Mouse (Mus musculus) heart, postnatal 36 days (tissue): ENCODE data around the gene Gm44790. TPM values are rescaled to one million over a fixed set of nuclear protein-coding genes. Genes with fewer than 3 reads are reported as not detected.
"Not testable (repeated sequence)": the region's sequence is repeated elsewhere in the genome, so short reads cannot be mapped to it uniquely, and the experiment has no call there.

ENCODE experiments used
- DNase-seq, 2 experiments: peaks; one replicate each; pipeline ENCODE4 v3.0.0; 2021 to 2022
- intact Hi-C: fragments of 180-260 bp; cut with DNase I; formaldehyde crosslinking; loops from one replicate; pipeline ENCODE4 v1.15.1; 2025
- total RNA-seq, 2 experiments: library from RNA; stranded (reverse); gene quantifications; 2 replicates each; pipeline ENCODE4 v1.2.3; 2021

Gm44790 gene
- not detected for total RNA-seq

DNA sequence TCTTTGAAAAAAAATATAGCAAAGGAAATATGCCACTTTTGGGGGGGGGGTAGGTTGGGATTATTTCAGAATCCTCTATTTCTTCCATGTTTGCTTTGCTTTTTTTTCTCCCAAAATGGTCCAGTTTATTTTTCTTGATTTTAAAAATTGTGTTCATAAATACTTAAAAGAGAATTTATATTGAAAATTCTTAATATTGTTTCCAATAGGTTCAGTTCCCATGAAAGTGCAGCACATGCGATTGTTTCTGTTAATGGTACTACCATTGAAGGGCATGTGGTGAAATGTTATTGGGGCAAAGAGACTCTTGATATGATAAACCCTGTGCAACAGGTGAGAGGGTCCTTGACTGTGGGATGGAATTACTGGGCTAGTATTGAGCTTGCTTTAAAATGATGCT is at the start of gene Gm44790:
Gene Gm44790 (plus strand): TSS at position 301 of the 400 bp plus-strand sequence.
- intact Hi-C loops: no loop called here
- no peak for DNase-seq

DNA sequence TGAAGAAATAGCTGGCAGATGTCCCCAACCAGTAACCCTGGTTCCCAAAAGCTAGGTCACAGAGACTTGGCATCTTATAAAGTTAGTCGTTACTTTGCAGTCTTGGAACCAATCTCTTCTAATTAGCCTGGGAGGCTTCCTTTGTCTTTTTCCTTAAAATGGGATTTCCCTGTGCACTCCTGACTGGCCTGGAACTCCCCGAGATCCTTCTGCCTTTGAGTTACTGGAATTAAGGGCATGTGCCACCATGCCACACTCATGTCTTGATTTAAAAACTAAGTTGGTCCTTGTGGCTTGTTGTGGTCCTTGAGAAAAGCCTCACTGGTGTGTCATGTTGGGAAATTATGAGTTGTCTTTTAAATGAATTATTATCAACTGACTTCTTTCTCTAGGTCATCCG is 48.1 kb upstream of the Gm44790 start:
- intact Hi-C loops: no loop called here
- DNase-seq: no peak

DNA sequence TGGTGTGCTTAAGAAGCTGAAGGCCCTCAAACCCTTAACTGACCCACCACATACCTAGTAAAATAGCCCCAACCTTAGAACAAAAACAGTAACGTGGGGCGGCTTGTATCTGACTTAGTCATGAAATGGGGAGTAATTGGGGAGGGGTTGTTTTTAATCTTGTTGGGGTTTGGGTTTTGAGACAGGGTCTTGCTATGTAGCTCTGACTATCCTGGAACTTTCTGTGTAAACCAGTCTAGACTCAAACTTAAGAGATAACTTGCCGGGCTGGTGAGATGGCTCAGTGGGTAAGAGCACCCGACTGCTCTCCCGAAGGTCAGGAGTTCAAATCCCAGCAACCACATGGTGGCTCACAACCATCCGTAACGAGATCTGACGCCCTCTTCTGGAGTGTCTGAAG is 46.3 kb upstream of the Gm44790 start:
- intact Hi-C loops, DNase-seq: not testable (repeated sequence)

DNA sequence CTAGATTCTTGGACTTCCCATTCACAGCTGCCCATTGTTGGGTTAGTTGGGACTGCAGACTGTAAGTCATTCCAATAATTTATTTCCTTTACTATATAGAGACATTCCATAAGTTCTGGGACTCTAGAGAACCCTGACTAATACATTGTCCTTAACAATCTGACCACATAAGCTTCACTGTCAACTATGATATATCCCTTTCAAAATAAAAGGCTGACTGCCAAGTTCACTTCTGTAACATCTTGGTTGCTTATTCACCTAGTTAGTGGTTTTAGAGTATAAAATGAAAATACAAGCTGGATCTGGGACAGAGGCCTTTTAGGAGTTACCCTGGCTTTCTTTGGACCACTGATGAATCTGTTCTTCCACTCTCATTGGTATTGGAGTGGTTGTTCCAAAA is 43.9 kb upstream of the Gm44790 start:
- intact Hi-C loops: no loop called here

DNA sequence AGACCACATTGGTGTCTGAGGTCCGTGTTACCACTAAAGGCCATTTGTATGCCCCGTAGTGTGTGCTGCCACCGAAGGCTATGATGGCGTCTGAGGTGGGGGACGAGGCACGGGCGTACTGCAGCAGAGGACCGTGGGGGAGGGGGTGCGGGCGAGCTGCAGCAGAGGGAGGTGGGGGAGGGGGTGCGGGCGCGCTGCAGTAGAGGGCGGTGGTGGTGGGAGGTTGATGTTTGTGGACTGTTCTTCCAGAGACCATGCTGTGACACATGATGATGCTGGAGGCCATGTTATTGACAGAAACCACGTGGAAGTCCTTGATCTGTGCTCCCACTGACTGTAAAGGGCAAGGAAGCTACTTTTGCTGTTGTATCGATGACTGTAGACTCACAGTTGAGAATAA is 43.1 kb upstream of the Gm44790 start:
- intact Hi-C loops: no loop called here
- DNase-seq: no peak

More for the DNA sequence above, 43.9 kb upstream of the Gm44790 start:
- DNase-seq: no peak

DNA sequence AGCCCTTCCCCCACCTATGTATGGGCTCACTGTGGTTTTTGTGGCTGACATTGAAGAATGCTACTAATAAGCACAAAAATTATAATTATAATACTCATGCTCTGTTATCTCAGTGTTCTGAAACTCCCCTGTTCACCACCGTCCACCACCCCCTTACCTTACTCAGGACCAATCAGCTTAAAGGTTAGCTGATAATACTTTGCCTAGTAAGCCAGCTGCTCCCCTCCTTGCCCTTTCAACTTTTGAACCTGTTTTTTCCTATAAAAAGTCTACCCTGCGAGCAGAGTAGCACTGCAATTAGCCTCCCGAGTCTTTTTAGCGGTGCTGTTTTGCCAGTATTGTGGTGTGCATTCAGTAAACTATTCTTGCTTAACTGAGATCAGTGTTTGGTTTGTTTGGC is 41.8 kb upstream of the Gm44790 start:
- DNase-seq: no peak
- intact Hi-C loops: no loop called here

DNA sequence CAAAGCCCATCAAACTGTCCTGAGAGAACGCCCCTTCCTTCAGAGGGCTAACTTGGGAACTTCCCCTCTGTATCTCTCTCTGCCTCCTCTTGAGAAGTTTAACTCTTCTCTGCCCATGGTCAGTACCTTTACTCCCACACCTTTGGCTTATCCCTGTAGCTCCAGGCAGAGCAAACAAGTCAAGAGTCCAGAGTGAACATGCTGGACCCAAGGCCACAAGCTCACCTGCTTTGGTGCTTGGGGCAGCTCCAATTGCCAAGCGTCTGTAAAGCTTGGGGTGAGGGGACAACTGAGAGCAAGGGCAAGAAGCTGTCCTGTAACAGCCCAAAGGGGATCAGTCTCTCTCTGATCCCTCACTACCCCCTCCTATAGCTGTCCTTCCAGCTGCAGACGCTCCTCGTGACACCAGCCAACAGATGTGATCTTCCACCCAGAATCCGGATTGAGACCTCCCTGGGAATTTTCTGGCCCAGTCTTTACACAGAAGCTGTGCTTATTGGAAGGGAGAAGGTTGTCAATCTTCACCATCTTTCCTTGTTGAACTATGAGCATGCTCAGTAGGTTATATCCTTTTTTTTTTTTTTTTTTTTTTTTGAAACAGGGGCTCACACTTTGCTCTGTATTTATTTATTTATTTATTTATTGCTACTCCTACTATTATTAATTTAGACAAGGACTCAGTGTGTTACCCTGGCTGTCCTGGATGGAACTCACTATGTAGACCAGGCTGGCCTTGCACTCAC is 40.9 kb upstream of the Gm44790 start:
- intact Hi-C loops: no loop called here
- DNase-seq: no peak

DNA sequence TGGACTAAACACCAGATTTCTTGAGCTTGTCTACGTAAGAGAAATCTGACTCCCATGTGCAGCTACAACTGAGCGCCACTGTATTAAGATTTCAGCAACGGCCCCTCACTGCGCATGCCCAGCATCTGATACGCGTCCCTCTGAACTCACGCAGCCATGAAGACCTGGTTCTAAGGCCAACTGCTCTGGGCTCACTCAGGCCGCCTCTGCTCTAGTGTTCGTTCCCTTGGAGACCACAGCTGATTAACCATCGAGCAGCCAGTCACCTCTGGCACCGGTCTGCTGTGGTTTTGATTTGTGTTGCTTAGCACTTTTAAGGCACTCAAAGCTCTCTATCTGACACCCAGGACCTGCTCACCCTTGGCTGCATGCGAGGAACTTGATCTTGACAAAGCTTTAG is 39.1 kb upstream of the Gm44790 start:
- DNase-seq: no peak
- intact Hi-C loops: no loop called here

DNA sequence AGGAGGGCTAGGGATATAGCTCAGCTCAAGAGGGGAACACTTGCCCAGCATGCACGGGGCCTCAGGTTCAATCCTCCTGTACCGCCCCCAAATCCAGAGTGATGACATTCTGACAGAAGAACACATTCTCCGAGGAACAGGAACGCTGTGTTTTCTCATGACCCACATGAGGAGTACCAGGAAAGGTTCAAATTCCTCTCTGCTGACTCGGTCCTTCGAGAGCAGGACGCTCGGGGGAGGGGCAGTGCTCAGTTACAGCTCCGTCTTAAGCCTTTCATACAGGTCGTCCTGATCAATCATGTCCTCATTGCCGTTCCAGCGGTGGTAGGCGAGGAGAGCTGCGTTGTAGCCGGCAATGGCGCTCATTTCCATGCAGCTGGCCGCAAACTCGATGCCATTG is 38.0 kb upstream of the Gm44790 start:
- intact Hi-C loops: no loop called here
- no peak for DNase-seq

DNA sequence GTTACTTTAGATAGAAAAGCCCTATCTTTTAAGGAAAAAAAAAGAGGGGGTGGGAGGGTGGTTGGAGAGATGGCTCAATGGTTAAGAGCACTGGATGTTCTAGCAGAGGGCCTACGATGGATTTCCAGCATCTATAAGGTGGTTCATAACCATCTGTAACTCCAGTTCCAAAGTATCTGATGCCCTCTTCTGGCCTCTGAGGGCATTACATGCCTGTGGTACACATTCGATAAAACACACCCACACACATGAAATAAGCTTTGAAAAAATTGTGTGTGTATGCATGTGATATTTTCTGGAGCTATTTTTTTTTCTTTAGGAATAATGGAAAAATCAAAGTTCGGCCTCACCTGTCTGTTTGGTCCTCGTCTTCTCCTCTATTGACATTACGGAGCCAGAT is 35.1 kb upstream of the Gm44790 start:
- DNase-seq: no peak
- intact Hi-C loops: no loop called here

DNA sequence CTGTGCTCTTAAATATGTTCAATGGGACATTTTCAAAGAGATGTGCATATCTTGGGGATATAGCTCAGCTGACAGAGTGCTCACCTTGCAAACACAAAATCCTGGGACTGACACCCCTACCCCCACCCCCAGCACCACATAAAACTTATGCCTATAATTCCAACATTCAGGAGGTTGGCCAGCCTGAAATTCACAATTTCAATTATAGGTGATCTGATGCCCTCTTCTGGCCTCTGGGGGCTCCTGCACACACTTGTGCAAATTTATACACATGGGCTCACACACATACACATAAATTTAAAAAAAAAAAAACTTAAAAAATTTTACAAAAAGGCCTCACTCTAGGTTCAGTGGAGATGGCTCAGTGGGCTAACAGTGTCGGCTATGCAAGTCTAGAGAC is 33.3 kb upstream of the Gm44790 start:
- no peak for DNase-seq
- intact Hi-C loops: no loop called here

DNA sequence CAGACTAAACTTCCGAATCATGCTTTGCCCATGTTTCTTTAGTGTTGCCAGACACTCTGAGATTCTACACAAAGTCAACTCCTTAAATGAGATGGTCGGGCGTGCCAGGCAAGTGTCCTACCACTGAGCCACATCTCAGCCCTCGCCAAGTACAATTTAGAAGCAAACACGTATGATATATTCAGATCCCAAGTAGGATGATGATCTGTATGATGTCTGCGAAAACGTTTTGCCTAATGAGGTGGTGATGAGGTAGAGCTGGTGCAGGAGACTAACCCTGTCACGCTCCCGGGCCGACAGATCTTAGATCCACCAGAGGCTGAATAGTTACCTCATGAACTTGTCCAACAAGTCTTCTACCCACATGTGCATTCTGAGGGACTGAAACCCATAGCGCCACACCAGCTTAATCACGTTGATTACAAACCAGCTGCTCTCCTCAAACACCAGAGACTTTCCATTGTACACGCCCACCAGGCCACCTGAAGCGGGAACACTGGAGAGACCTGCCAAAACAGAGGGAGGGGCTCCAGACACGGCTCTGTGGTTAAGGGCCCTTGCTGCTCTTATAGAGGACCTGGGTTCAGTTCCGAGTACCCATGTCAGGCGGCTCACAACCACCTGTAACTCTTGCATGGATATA is 32.3 kb upstream of the Gm44790 start:
- intact Hi-C loops: no loop called here
- DNase-seq: no peak

DNA sequence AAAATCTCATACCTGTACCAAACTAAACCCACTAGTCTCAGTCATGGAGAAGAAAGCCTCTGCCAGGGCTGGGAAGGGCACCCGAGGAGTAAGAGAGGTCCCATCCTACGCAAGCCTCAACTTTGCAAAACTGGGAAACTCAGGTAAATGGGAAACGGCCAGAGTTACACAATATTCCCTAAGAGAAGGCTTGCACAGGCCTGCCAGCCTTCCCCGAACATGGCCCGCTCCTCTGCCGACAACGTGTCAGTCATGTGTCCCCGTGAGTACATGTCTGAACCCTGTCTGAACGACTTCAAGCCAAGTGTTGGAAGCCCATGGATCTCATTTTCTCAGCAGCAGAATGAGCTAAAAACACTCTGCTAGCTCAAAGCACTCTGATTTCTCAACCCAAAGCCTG is 31.4 kb upstream of the Gm44790 start:
- intact Hi-C loops: no loop called here
- DNase-seq: no peak

DNA sequence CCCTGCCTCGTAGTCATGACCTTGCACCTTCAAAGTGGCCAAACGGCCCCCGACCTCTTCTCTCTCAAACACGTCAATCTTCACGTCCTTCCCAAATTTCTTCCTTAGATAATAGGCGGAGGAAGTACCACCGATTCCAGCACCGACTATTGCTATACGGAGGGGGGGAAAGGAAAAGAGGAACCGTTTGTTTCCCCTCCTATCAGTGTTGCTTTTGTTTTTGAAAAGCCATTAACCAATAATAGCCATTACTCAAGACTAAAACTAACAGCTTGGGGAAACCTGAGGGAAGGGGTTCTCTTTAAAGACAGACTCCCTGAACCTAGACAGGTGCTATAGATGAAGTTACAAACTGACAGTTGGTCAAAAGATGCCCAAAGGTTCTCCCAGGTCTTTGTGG is 30.5 kb upstream of the Gm44790 start:
- peak in 1 of 2 experiments; percentile 3 for DNase-seq
- intact Hi-C loops: no loop called here

DNA sequence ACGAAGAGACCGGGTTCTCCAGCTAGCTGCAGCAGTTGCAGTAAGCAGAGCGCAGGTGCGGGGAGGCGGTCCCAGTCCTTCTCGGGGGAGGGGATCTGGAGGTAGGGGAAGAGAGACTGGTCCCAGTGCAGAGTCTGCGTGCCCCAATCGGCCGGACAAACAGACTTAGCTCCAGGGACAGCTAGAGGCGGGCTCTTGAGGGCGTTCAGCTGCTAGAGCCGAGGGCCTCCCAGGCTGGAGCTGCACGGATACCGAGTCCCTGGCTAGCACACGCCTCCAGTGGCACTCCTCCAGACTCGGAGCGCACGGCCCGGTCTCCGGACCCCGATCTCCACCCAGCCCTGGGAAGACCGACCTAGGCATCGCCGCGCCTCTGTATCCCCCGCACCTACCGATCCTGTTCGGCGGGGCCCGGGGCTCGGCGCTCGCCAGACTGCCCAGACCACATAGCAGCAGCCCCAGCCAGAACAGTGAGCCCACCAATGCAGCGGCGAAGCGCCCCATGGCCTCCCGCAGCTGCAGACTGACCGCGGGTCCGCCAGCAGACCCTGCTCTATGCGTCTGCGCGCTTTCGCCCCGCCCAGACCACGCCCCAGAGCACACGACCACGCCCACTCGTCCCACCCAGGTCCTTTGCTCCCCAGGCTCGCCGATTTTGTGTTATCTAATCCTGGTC is 29.7 kb upstream of the Gm44790 start, which contains the start of gene Pcyox1:
Gene Pcyox1 (minus strand): TSS at position 574 of the 676 bp plus-strand sequence.
- intact Hi-C loops: no loop called here
- peak; percentile 93 for DNase-seq

DNA sequence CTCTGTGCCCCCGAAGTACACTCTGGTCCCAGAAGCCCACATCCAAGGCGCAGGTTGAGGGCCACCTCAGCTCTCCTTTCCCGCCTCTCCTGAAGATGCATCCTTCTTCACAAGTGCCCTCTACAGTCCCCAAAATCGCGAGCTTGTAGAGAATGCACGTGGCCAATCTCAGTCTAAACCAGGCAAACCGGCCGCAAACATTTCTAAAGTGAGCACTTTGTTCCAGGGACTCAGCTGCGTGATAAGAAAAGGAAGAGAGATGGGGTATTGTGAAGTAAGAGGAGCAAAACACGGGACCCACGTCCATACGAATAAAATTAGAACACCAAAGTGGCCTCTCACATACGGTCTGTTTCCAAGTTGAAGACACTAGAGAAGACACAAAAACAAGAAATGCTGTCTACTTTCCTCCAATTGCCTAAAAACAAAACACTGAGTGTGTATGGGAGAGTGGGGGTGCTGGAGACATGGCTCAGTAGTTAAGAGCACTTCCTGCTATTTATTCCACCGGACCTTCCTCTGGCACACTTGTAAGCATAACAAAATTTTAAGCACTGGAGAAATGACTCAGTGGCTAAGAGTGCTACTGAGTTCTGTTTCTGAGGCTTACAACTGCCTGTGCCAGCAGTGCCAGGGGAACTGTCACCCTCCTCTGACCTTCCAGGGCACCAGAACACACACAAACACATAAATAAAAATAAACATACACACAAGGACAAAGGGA is 29.0 kb upstream of the Gm44790 start:
- no peak for DNase-seq
- intact Hi-C loops: no loop called here

DNA sequence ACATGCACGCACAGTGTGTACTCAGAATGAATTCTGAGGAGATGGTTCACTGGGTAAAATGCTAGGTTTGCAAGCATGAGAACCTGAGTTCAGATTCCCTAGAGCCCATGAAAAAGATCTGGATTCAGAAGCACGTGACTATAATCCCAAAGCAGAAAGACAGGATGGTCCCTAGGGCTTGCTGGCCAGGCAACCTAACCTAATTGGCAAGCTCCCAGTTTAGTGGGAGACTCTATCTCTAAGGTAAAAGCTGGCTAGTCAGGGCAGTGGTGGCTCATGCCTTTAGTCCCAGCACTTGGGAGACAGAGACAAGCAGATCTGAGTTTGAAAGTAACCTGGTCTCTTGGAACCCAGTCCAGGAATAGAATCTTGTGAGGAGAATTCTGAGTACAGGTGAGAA is 27.5 kb upstream of the Gm44790 start:
- DNase-seq: no peak
- intact Hi-C loops: no loop called here

DNA sequence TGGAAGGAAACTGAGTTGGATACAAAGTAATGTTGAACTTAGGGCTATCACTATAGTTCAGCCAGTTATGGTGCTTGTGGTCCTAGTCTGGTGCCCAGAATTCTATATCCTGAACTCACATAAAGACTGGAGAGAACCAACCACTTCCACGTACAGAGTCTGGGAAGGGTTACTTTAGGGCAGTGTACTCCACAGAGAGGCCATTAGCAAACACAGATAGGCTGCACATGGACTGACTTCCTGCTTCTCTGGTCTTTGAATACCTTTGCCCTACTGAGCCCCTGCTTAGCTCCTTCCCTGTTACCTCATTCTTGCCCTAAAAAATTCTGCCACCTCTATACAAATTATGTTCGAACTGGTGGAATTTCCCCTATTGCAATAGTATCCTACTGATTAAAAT is 26.5 kb upstream of the Gm44790 start:
- intact Hi-C loops: loop anchor here (5.0 kb wide), 1 partner anchor 258 kb away; no protein-coding TSS in a partner anchor
- no peak for DNase-seq

DNA sequence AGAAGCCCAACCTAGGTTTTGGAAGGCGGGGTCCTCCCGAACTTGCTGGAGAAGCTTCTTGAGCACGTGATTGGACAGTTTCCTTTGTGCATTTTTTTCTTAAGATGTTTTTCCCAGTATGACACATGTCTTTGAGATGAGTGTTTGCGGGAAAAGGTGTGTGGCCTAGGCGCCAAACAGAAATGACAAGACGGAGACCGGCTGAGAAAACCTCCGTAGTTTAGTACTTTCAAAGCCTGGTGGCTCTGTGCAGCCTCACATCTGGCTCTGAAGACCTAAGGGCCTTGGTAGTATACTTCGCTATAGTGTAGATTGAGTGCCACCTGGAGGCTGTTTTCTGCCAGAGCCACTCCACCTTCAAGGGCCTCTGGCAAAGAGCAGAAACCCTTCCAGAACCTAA is 25.5 kb upstream of the Gm44790 start:
- intact Hi-C loops: loop anchor here (1.0 to 5.0 kb wide), 2 partner anchors 259 to 275 kb away; no protein-coding TSS in a partner anchor

DNA sequence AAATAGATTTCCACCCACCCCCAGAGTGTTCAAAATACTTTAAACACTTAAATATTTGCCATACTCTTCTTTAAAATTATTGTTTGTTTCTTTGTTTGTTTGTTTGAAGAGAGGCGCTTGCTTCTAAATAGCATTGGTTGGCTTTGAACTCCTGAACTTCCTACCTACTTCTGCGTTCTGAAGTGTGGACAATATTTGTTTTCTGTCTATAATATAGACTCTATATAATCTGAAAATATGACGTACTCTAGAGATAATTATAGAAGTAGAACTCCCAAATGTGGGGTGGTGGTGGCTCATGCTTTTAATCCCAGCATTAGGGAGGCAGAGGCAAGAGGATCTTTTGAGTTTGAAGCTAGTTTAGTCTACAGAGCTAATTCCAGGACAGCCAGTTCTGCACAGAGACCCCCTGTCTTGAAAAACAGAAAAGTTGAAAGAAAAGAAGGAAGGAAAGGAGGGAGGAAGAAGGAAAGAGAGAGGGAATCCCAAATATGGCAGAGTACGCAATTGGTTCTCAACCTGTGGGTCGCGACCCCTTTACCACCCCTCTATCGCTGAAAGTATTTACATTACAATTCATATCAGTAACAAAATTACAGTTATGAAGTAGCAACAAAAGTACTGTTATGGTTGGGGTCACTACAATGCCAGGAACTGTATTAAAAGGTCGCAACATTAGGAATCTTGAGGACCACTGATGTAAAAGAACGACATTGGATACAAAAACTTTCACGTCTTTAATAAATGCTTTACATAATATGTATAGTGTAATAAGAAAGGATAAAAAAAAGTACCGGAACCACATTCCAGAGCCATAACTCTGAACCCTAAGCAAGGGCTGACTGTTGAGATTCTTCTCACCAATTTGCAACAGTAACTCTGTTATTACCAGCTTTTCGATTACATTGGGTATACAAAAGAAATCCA is 23.5 kb upstream of the Gm44790 start:
- intact Hi-C loops: loop anchor here (2.0 to 5.0 kb wide), 2 partner anchors 38 to 261 kb away; partner anchors contain the start of gene Fam136a
- DNase-seq: no peak

More for the DNA sequence above, 25.5 kb upstream of the Gm44790 start:
- DNase-seq: peak; percentile 70 to 71
